Mouse (Mus musculus) lung, postnatal 25 days (tissue): ENCODE data around the gene Atp1b3.
"Not testable (repeated sequence)": the region's sequence is repeated elsewhere in the genome, so short reads cannot be mapped to it uniquely, and the experiment has no call there.

Source experiments
- DNase-seq: peaks from one replicate; pipeline ENCODE4 v3.0.0; 2022; ENCODE audit warnings: low spot score

The Atp1b3 gene

GRCm38 (mm10) chr9:96364141-96364838, at the start of gene Atp1b3:
Atp1b3 (minus strand) TSS chr9:96364442.
- peak; percentile 98 for DNase-seq

GRCm38 (mm10) chr9:96412821-96413405, 48.7 kb upstream of the Atp1b3 start:
- DNase-seq = no peak

GRCm38 (mm10) chr9:96404312-96404711, 40.1 kb upstream of the Atp1b3 start:
- DNase-seq = peak; percentile 75

- DNase-seq = not testable (repeated sequence)
Measured at GRCm38 (mm10) chr9:96399916-96400315, 35.7 kb upstream of the Atp1b3 start.

GRCm38 (mm10) chr9:96399425-96399878, 35.2 kb upstream of the Atp1b3 start:
- no peak for DNase-seq

GRCm38 (mm10) chr9:96398614-96399013, 34.4 kb upstream of the Atp1b3 start:
- DNase-seq = no peak

- DNase-seq = no peak
Measured at GRCm38 (mm10) chr9:96398165-96398564, 33.9 kb upstream of the Atp1b3 start.

GRCm38 (mm10) chr9:96394910-96395690, 30.9 kb upstream of the Atp1b3 start:
- DNase-seq = no peak

- DNase-seq = no peak
Measured at GRCm38 (mm10) chr9:96393731-96394235, 29.5 kb upstream of the Atp1b3 start.

GRCm38 (mm10) chr9:96393112-96393511, 28.9 kb upstream of the Atp1b3 start:
- DNase-seq = no peak

GRCm38 (mm10) chr9:96391921-96392320, 27.7 kb upstream of the Atp1b3 start:
- DNase-seq = peak; percentile 64

GRCm38 (mm10) chr9:96383714-96384487, 19.7 kb upstream of the Atp1b3 start:
- DNase-seq = no peak

- DNase-seq = no peak
Measured at GRCm38 (mm10) chr9:96382756-96383155, 18.5 kb upstream of the Atp1b3 start.

GRCm38 (mm10) chr9:96381393-96381792, 17.2 kb upstream of the Atp1b3 start:
- peak; percentile 85 for DNase-seq

- no peak for DNase-seq
Measured at GRCm38 (mm10) chr9:96379551-96379950, 15.3 kb upstream of the Atp1b3 start.

- DNase-seq = no peak
Measured at GRCm38 (mm10) chr9:96378747-96379146, 14.5 kb upstream of the Atp1b3 start.

- DNase-seq = no peak
Measured at GRCm38 (mm10) chr9:96377096-96377495, 12.9 kb upstream of the Atp1b3 start.

GRCm38 (mm10) chr9:96375819-96376218, 11.6 kb upstream of the Atp1b3 start:
- no peak for DNase-seq

GRCm38 (mm10) chr9:96371075-96371474, 6.8 kb upstream of the Atp1b3 start:
- no peak for DNase-seq

GRCm38 (mm10) chr9:96369654-96370384, 5.6 kb upstream of the Atp1b3 start:
- DNase-seq = no peak

GRCm38 (mm10) chr9:96365271-96365872, 1.1 kb upstream of the Atp1b3 start:
- DNase-seq = no peak
